Mouse (Mus musculus): ENCODE results near the gene Ythdf2. TPM values are rescaled to one million over a fixed set of nuclear protein-coding genes. Genes with fewer than 3 reads are reported as not detected.
A peak's percentile ranks its signal among the peaks of the same experiment; 100 is the strongest.

Ythdf2 gene
- polyA plus RNA-seq, 1 experiment = 24.5 TPM

- Histone ChIP-seq H3K4me3 (ENCODE audit: insufficient read depth, poor library complexity, severe bottlenecking) (no peak overlapping the region), H3ac (ENCODE audit: control insufficient read depth, insufficient read length, low read depth) (no peak overlapping the region), H3K79me3 (ENCODE audit: low read depth) (no peaks in the 10 kb centered on the region), H3K36me3 (ENCODE audit: control insufficient read depth, insufficient read depth) (no peaks in the 10 kb centered on the region), H3K79me2 (ENCODE audit: control insufficient read depth, insufficient read depth) (no peaks in the 10 kb centered on the region), H3K27me3 (ENCODE audit: control insufficient read depth, insufficient read depth, insufficient read length) (no peaks in the 10 kb centered on the region)
- TF ChIP-seq CTCF (IDR thresholded peaks at IDR 0.05; ENCODE audit: control insufficient read depth, insufficient read depth, insufficient read length) (no peak), MAX (IDR thresholded peaks at IDR 0.05) (no peak), MYOD1 (IDR thresholded peaks at IDR 0.05; ENCODE audit: control insufficient read depth, insufficient read length, low read depth) (no peak), MYOG (IDR thresholded peaks at IDR 0.05; ENCODE audit: control insufficient read depth, extremely low read depth, insufficient read length) (no peak), CEBPB (IDR thresholded peaks at IDR 0.05; ENCODE audit: low read depth) (no peak), FOSL1 (IDR thresholded peaks at IDR 0.05; ENCODE audit: insufficient read depth, low read length, poor library complexity, severe bottlenecking) (no peak), USF1 (IDR thresholded peaks at IDR 0.05; ENCODE audit: low read depth) (no peak)
These were observed 5.7 kb upstream of the Ythdf2 start for GRCm38 (mm10) chr4:132217781-132218180.

- Histone ChIP-seq H3K36me3 (ENCODE audit: control insufficient read depth, insufficient read depth) (no peaks in the 10 kb centered on the region), H3K4me3 (ENCODE audit: insufficient read depth, poor library complexity, severe bottlenecking) (no peak overlapping the region), H3K79me3 (ENCODE audit: low read depth) (no peaks in the 10 kb centered on the region), H3ac (ENCODE audit: control insufficient read depth, insufficient read length, low read depth) (no peak overlapping the region), H3K79me2 (ENCODE audit: control insufficient read depth, insufficient read depth) (peaks cover 3% of the 10 kb centered on the region), H3K27me3 (ENCODE audit: control insufficient read depth, insufficient read depth, insufficient read length) (no peaks in the 10 kb centered on the region)
- TF ChIP-seq FOSL1 (IDR thresholded peaks at IDR 0.05; ENCODE audit: insufficient read depth, low read length, poor library complexity, severe bottlenecking) (no peak), MAX (IDR thresholded peaks at IDR 0.05) (no peak), CEBPB (IDR thresholded peaks at IDR 0.05; ENCODE audit: low read depth) (no peak), MYOD1 (IDR thresholded peaks at IDR 0.05; ENCODE audit: control insufficient read depth, insufficient read length, low read depth) (no peak), MYOG (IDR thresholded peaks at IDR 0.05; ENCODE audit: control insufficient read depth, extremely low read depth, insufficient read length) (no peak), CTCF (IDR thresholded peaks at IDR 0.05; ENCODE audit: control insufficient read depth, insufficient read depth, insufficient read length) (no peak), USF1 (IDR thresholded peaks at IDR 0.05; ENCODE audit: low read depth) (no peak)
These were observed 4.5 kb upstream of the Ythdf2 start for GRCm38 (mm10) chr4:132216602-132217001.

GRCm38 (mm10) chr4:132214847-132215246 is 2.7 kb upstream of the Ythdf2 start:
- peaks cover 16% of the 10 kb centered on the region for H3K79me3 ChIP-seq (ENCODE audit: low read depth)
- no peak overlapping the region for H3K4me3 ChIP-seq (ENCODE audit: insufficient read depth, poor library complexity, severe bottlenecking)
- no peak overlapping the region for H3ac ChIP-seq (ENCODE audit: control insufficient read depth, insufficient read length, low read depth)
- H3K36me3 ChIP-seq (ENCODE audit: control insufficient read depth, insufficient read depth) = peaks cover 11% of the 10 kb centered on the region
- H3K27me3 ChIP-seq (ENCODE audit: control insufficient read depth, insufficient read depth, insufficient read length) = no peaks in the 10 kb centered on the region
- peaks cover 21% of the 10 kb centered on the region for H3K79me2 ChIP-seq (ENCODE audit: control insufficient read depth, insufficient read depth)
- TF ChIP-seq USF1 (IDR thresholded peaks at IDR 0.05; ENCODE audit: low read depth) (no peak), MYOG (IDR thresholded peaks at IDR 0.05; ENCODE audit: control insufficient read depth, extremely low read depth, insufficient read length) (no peak), MYOD1 (IDR thresholded peaks at IDR 0.05; ENCODE audit: control insufficient read depth, insufficient read length, low read depth) (no peak), CEBPB (IDR thresholded peaks at IDR 0.05; ENCODE audit: low read depth) (no peak), FOSL1 (IDR thresholded peaks at IDR 0.05; ENCODE audit: insufficient read depth, low read length, poor library complexity, severe bottlenecking) (no peak), CTCF (IDR thresholded peaks at IDR 0.05; ENCODE audit: control insufficient read depth, insufficient read depth, insufficient read length) (no peak), MAX (IDR thresholded peaks at IDR 0.05) (no peak)

GRCm38 (mm10) chr4:132211091-132211942 is 786 bp downstream of the Ythdf2 start:
- peaks cover 52% of the 10 kb centered on the region for H3K79me3 ChIP-seq (ENCODE audit: low read depth)
- peak overlapping the region; percentile 92 for H3K4me3 ChIP-seq (ENCODE audit: insufficient read depth, poor library complexity, severe bottlenecking)
- H3K36me3 ChIP-seq (ENCODE audit: control insufficient read depth, insufficient read depth) = peaks cover 39% of the 10 kb centered on the region
- peaks cover 56% of the 10 kb centered on the region for H3K79me2 ChIP-seq (ENCODE audit: control insufficient read depth, insufficient read depth)
- no peak for TF ChIP-seq FOSL1 (IDR thresholded peaks at IDR 0.05; ENCODE audit: insufficient read depth, low read length, poor library complexity, severe bottlenecking)
- no peak for TF ChIP-seq USF1 (IDR thresholded peaks at IDR 0.05; ENCODE audit: low read depth)
- TF ChIP-seq MAX (IDR thresholded peaks at IDR 0.05) = no peak
- TF ChIP-seq CEBPB (IDR thresholded peaks at IDR 0.05; ENCODE audit: low read depth) = no peak
- no peak for TF ChIP-seq MYOD1 (IDR thresholded peaks at IDR 0.05; ENCODE audit: control insufficient read depth, insufficient read length, low read depth)
- TF ChIP-seq MYOG (IDR thresholded peaks at IDR 0.05; ENCODE audit: control insufficient read depth, extremely low read depth, insufficient read length) = no peak
- no peak for TF ChIP-seq CTCF (IDR thresholded peaks at IDR 0.05; ENCODE audit: control insufficient read depth, insufficient read depth, insufficient read length)
- no peaks in the 10 kb centered on the region for H3K27me3 ChIP-seq (ENCODE audit: control insufficient read depth, insufficient read depth, insufficient read length)
- peak overlapping the region; percentile 84 for H3ac ChIP-seq (ENCODE audit: control insufficient read depth, insufficient read length, low read depth)

- H3K79me3 ChIP-seq (ENCODE audit: low read depth) = peaks cover 62% of the 10 kb centered on the region
- no peak for TF ChIP-seq FOSL1 (IDR thresholded peaks at IDR 0.05; ENCODE audit: insufficient read depth, low read length, poor library complexity, severe bottlenecking)
- no peak for TF ChIP-seq MAX (IDR thresholded peaks at IDR 0.05)
- no peak for TF ChIP-seq CEBPB (IDR thresholded peaks at IDR 0.05; ENCODE audit: low read depth)
- TF ChIP-seq MYOD1 (IDR thresholded peaks at IDR 0.05; ENCODE audit: control insufficient read depth, insufficient read length, low read depth) = no peak
- no peak for TF ChIP-seq CTCF (IDR thresholded peaks at IDR 0.05; ENCODE audit: control insufficient read depth, insufficient read depth, insufficient read length)
- peak overlapping the region; percentile 84 for H3ac ChIP-seq (ENCODE audit: control insufficient read depth, insufficient read length, low read depth)
- H3K27me3 ChIP-seq (ENCODE audit: control insufficient read depth, insufficient read depth, insufficient read length) = no peaks in the 10 kb centered on the region
- H3K4me3 ChIP-seq (ENCODE audit: insufficient read depth, poor library complexity, severe bottlenecking) = peak overlapping the region; percentile 92
- peaks cover 66% of the 10 kb centered on the region for H3K79me2 ChIP-seq (ENCODE audit: control insufficient read depth, insufficient read depth)
- H3K36me3 ChIP-seq (ENCODE audit: control insufficient read depth, insufficient read depth) = peaks cover 48% of the 10 kb centered on the region
These were observed 1.8 kb downstream of the Ythdf2 start for GRCm38 (mm10) chr4:132210325-132210724.

Measured in C2C12 (cell line).